ENCODE assay signal across 9 mouse cellular contexts in the genomic region with DNA sequence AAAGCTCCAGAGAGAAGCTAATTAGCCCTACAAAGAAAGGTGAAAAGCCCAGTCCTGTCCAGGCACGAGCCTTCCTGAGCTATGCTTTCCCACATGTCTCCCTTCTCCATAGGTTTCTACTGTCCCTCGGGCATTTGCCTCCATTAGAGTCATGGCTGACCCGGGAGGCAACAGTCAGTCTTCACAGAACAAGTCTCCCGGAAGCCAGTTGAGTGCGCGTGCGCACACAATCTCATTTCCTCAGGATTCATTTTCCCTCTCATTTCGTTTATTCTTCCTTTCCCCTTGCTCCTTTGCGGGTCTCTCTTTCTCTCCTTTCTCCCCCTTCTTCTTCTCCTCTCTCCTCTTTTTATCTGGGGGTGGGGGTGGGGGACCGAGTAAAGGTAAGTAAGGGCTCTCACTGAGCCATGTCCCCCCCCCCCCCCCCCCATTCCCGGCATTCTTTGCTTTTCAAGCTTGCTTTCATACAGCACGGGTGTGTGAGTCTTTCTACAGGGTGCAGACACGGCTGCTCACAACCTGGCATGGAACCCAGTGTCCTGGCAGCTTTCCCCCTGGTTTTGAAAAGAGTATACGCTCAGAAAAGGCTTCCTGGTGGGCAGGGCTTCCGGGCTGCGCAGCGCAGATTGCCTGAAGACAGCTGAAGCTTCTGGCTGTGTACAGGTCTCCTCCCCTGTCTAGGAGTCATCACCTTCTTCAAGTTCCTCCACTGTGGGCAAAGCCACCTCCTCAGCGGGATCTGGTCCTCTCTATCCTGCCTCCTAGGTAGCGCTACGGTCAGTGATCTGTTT.
DNase-seq lines count a peak whose midpoint lies in the region; ATAC-seq lines count a peak whose summit lies in the region.
"Had no signal": no experiment of that assay in that cellular context is flagged by ENCODE, and none has a peak within 500 bp of the region (broad histone marks: within the 10 kb centered on the region; RNA-seq: fewer than 3 reads in every experiment).

No protein-coding gene starts in this region.

- H3K27ac ChIP-seq in neural tube, embryonic 14.5 days (ENCODE audit: low read depth, low read length), result no peak overlapping the region
- H3K27ac ChIP-seq in neural tube, embryonic 15.5 days (replicated peaks), result no peak overlapping the region
- no peak overlapping the region for H3K27ac ChIP-seq in hindbrain, embryonic 16.5 days (ENCODE audit: low read depth, low read length)
- H3K27ac ChIP-seq: heart, adult 2 months had no signal

- ATAC-seq in neural tube, embryonic 14.5 days (ENCODE audit: low read depth), result 0 out of 2 replicates have a peak, but pooled peaks have one; percentile 31
- no peak for ATAC-seq in neural tube, embryonic 15.5 days (ENCODE audit: low FRiP score)
- peak; percentile 70 for ATAC-seq in hindbrain, embryonic 16.5 days

- H3K27me3 ChIP-seq in neural tube, embryonic 14.5 days (ENCODE audit: control insufficient read depth, insufficient read depth, low read length), result no peaks in the 10 kb centered on the region
- H3K27me3 ChIP-seq in neural tube, embryonic 15.5 days (replicated peaks), result no peaks in the 10 kb centered on the region
- H3K27me3 ChIP-seq in hindbrain, embryonic 16.5 days (replicated peaks; ENCODE audit: control insufficient read depth, insufficient read depth, low read length), result no peaks in the 10 kb centered on the region; the same call in 1 of the 2 replicates

- H3K36me3 ChIP-seq in neural tube, embryonic 14.5 days (ENCODE audit: control insufficient read depth, insufficient read depth, low read length), result no peaks in the 10 kb centered on the region
- no peaks in the 10 kb centered on the region for H3K36me3 ChIP-seq in neural tube, embryonic 15.5 days
- H3K36me3 ChIP-seq in hindbrain, embryonic 16.5 days (ENCODE audit: control insufficient read depth, insufficient read depth, low read length), result no peaks in the 10 kb centered on the region

- no peaks in the 10 kb centered on the region for H3K4me1 ChIP-seq in neural tube, embryonic 14.5 days (ENCODE audit: control insufficient read depth, insufficient read depth, low read length)
- no peaks in the 10 kb centered on the region for H3K4me1 ChIP-seq in neural tube, embryonic 15.5 days
- H3K4me1 ChIP-seq in hindbrain, embryonic 16.5 days (ENCODE audit: control insufficient read depth, insufficient read depth, low read depth, low read length), result no peaks in the 10 kb centered on the region

- no peak overlapping the region for H3K9ac ChIP-seq in neural tube, embryonic 14.5 days (replicated peaks; ENCODE audit: low read depth, low read length)
- no peak overlapping the region for H3K9ac ChIP-seq in neural tube, embryonic 15.5 days (replicated peaks)
- no peak overlapping the region for H3K9ac ChIP-seq in hindbrain, embryonic 16.5 days (ENCODE audit: low read depth, low read length)

- peak; percentile 22 for DNase-seq in adrenal gland, postnatal 25 days
- no peak for DNase-seq in adrenal gland, adult 8-10 months
- peak; percentile 48 for DNase-seq in right cerebral cortex, postnatal 25 days
- DNase-seq in kidney, adult 11 months, result no peak
- no peak for DNase-seq in spleen, postnatal 14 days (ENCODE audit: low spot score in 2 of 2)

- H3K4me2 ChIP-seq in neural tube, embryonic 14.5 days (ENCODE audit: low read depth, low read length), result no peak overlapping the region
- H3K4me2 ChIP-seq in neural tube, embryonic 15.5 days, result no peak overlapping the region
- H3K4me2 ChIP-seq in hindbrain, embryonic 16.5 days (ENCODE audit: low read length), result no peak overlapping the region

- H3K4me3 ChIP-seq in neural tube, embryonic 14.5 days (ENCODE audit: low read depth, low read length), result no peak overlapping the region
- H3K4me3 ChIP-seq in neural tube, embryonic 15.5 days (replicated peaks), result no peak overlapping the region
- H3K4me3 ChIP-seq in hindbrain, embryonic 16.5 days (ENCODE audit: low read length), result no peak overlapping the region
- H3K4me3 ChIP-seq: heart, adult 2 months had no signal

- H3K9me3 ChIP-seq in neural tube, embryonic 14.5 days (ENCODE audit: control insufficient read depth, low read length), result no peaks in the 10 kb centered on the region
- no peaks in the 10 kb centered on the region for H3K9me3 ChIP-seq in neural tube, embryonic 15.5 days (replicated peaks)
- H3K9me3 ChIP-seq in hindbrain, embryonic 16.5 days (ENCODE audit: control insufficient read depth, low read length), result no peaks in the 10 kb centered on the region

- 77% methylated on average over 19 of the region's 20 CpGs for WGBS in neural tube, embryonic 14.5 days
- 78% methylated on average over 20 of the region's 20 CpGs for WGBS in neural tube, embryonic 15.5 days
- WGBS in hindbrain, embryonic 16.5 days, result 67% methylated on average over 20 of the region's 20 CpGs

Comparison
In these comparisons a context has a peak if more than half of its experiments do, and no peak if none do; other contexts are left out.
1. DNase-seq: peak in adrenal gland, postnatal 25 days (single experiment) and right cerebral cortex, postnatal 25 days (single experiment); none in adrenal gland, adult 8-10 months (single experiment), kidney, adult 11 months (single experiment) and spleen, postnatal 14 days (0 of 2).